In the genomic region with DNA sequence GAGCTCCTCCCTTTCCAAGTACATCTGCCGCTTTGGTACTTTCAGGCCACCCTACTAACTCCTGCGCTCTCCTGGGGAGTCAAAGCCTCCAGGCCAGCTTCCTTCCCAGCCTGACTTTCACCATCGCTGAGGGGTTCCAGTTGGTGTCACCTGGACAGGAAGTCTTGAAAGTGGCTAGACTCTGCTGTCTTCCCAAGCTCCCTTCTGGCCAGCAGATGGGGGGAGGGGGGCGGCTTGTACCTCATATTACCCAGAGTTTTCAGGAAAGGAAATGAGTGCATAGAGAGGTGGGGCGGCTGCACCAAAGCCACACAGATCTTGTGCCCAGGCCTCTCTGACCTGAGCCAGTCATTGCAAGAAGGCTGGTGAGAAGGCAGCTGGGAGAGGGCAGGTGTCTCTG, we compare ENCODE assay signal across 8 mouse cellular contexts. TPM values are rescaled to one million over a fixed set of nuclear protein-coding genes. Genes with fewer than 3 reads are reported as not detected.
A peak's percentile ranks its signal among the peaks of the same experiment; 100 is the strongest.
DNase-seq lines count a peak whose midpoint lies in the region; ATAC-seq and TF ChIP-seq lines count a peak whose summit lies in the region.

No protein-coding gene starts in this region.

- H3K27me3 ChIP-seq in heart, embryonic 11.5 days (ENCODE audit: control insufficient read depth, insufficient read depth, low read length): peaks cover 64% of the 10 kb centered on the region
- H3K27me3 ChIP-seq in CH12.LX (replicated peaks): no peaks in the 10 kb centered on the region
- peaks cover 31% of the 10 kb centered on the region for H3K27me3 ChIP-seq in liver, embryonic 14.5 days (ENCODE audit: control insufficient read depth, insufficient read depth, low read length)

- H3K4me1 ChIP-seq in heart, embryonic 11.5 days (ENCODE audit: control insufficient read depth, insufficient read depth, low read length): peaks cover 16% of the 10 kb centered on the region
- peaks cover 6 to 10% of the 10 kb centered on the region in 2 experiments; a peak in 3 of 4 replicates for H3K4me1 ChIP-seq in CH12.LX (ENCODE audit: control insufficient read depth in 1 of 2, insufficient read depth in 2 of 2)
- H3K4me1 ChIP-seq in liver, embryonic 14.5 days (replicated peaks; ENCODE audit: control insufficient read depth in 2 of 2, insufficient read depth in 2 of 2, low read length in 1 of 2): no peaks in the 10 kb centered on the region

- H3K9ac ChIP-seq in heart, embryonic 11.5 days (ENCODE audit: low read depth, low read length): no peak overlapping the region
- no peak overlapping the region for H3K9ac ChIP-seq in CH12.LX (ENCODE audit: insufficient read depth, low read depth)
- H3K9ac ChIP-seq in liver, embryonic 14.5 days (replicated peaks): no peak overlapping the region

- H3K79me2 ChIP-seq in CH12.LX (replicated peaks; ENCODE audit: control insufficient read depth, extremely low read depth, insufficient read depth, poor library complexity, severe bottlenecking): no peaks in the 10 kb centered on the region

- dilution Hi-C loops in CH12.LX (cut with MboI; ENCODE audit: extremely low pct_ligation_motif_present, extremely low pct_unique_long_range_greater_than_20kb, low sequenced_read_pairs): no loop called here

- peak overlapping the region; percentile 54 for H3K4me2 ChIP-seq in heart, embryonic 11.5 days
- H3K4me2 ChIP-seq in CH12.LX (ENCODE audit: insufficient read depth, low read depth, poor library complexity, severe bottlenecking): peak overlapping the region; percentile 39; the same call in 1 of the 2 replicates
- peak overlapping the region; percentile 43; the same call in 1 of the 2 replicates for H3K4me2 ChIP-seq in liver, embryonic 14.5 days (ENCODE audit: low read depth)

- in situ Hi-C loops in CH12.LX (cut with MboI; ENCODE audit: low pct_ligation_motif_present, low pct_unique_long_range_greater_than_20kb, low sequenced_read_pairs): no loop called here

- DNase-seq in heart, postnatal 36 days: no peak
- DNase-seq in CH12.LX (ENCODE audit: extremely low read depth): no peak
- DNase-seq in liver, embryonic 14.5 days (ENCODE audit: low read depth in 3 of 3, low spot score in 3 of 3): no peak
- no peak for DNase-seq in retina, postnatal 1 day
- DNase-seq in left cerebral cortex, adult 8-10 months (ENCODE audit: low spot score in 2 of 2): no peak

- no peak for TF ChIP-seq POLR2A in CH12.LX (IDR thresholded peaks at IDR 0.05; ENCODE audit: low read depth, low read length)

- TF ChIP-seq CTCF in CH12.LX (conservative IDR thresholded peaks at IDR 0.05 in 1 of 2, IDR thresholded peaks at IDR 0.05 in 1 of 2; ENCODE audit: low read depth in 2 of 2, low read length in 2 of 2): no peak
- no peak for TF ChIP-seq CTCF in liver, embryonic 14.5 days (IDR thresholded peaks at IDR 0.05; ENCODE audit: low read depth)

- WGBS in heart, embryonic 11.5 days (ENCODE audit: insufficient replicate concordance): 15% methylated on average over 5 of the region's 5 CpGs
- WGBS in liver, embryonic 14.5 days (ENCODE audit: insufficient replicate concordance): 18% methylated on average over 5 of the region's 5 CpGs

- no peaks in the 10 kb centered on the region for H3K9me3 ChIP-seq in heart, embryonic 11.5 days (replicated peaks; ENCODE audit: control insufficient read depth, low read length)
- peaks cover 2% of the 10 kb centered on the region for H3K9me3 ChIP-seq in CH12.LX (replicated peaks; ENCODE audit: low read length)
- no peaks in the 10 kb centered on the region for H3K9me3 ChIP-seq in liver, embryonic 14.5 days (ENCODE audit: control insufficient read depth, low read length)

- H3K36me3 ChIP-seq in heart, embryonic 11.5 days (ENCODE audit: control insufficient read depth, insufficient read depth, low read length): no peaks in the 10 kb centered on the region
- peaks cover 0 to 77% of the 10 kb centered on the region in 2 experiments for H3K36me3 ChIP-seq in CH12.LX (replicated peaks in 1 of 2; ENCODE audit: control insufficient read depth in 1 of 2, insufficient read depth in 1 of 2, low read length in 1 of 2)
- no peaks in the 10 kb centered on the region; the same call in 1 of the 2 replicates for H3K36me3 ChIP-seq in liver, embryonic 14.5 days (replicated peaks; ENCODE audit: control insufficient read depth, insufficient read depth, low read depth)

- TF ChIP-seq EP300 in CH12.LX (IDR thresholded peaks at IDR 0.05; ENCODE audit: low read length): no peak
- no peak for TF ChIP-seq EP300 in liver, embryonic 14.5 days (IDR thresholded peaks at IDR 0.05; ENCODE audit: low read depth)

- no peak for TF ChIP-seq RAD21 in CH12.LX (IDR thresholded peaks at IDR 0.05; ENCODE audit: low read depth, low read length)

- H3K27ac ChIP-seq in heart, embryonic 11.5 days (ENCODE audit: low read depth, low read length): no peak overlapping the region
- no peak overlapping the region for H3K27ac ChIP-seq in CH12.LX (ENCODE audit: insufficient read depth, low read depth)
- no peak overlapping the region for H3K27ac ChIP-seq in liver, embryonic 14.5 days

- intact Hi-C loops in heart, postnatal 36 days (cut with DNase I): no loop called here

- no peak for ATAC-seq in heart, embryonic 11.5 days (replicated peaks; ENCODE audit: insufficient number of reproducible peaks, low FRiP score, low TSS enrichment)
- peak; percentile 7; the same call in 1 of the 2 replicates for ATAC-seq in granulocyte monocyte progenitor cell, adult 5-6 weeks (replicated peaks; ENCODE audit: poor library complexity, severe bottlenecking)
- no peak for ATAC-seq in liver, embryonic 14.5 days (ENCODE audit: insufficient read depth)
- no peak for ATAC-seq in megakaryocyte-erythroid progenitor cell, adult 5-6 weeks (replicated peaks; ENCODE audit: low FRiP score, low TSS enrichment, poor library complexity, severe bottlenecking)

- H3K4me3 ChIP-seq in heart, embryonic 11.5 days (ENCODE audit: low read depth, low read length): no peak overlapping the region
- no peak overlapping the region for H3K4me3 ChIP-seq in CH12.LX (replicated peaks in 1 of 3; ENCODE audit: low read depth in 2 of 3, low read length in 2 of 3, poor library complexity in 1 of 3)
- H3K4me3 ChIP-seq in liver, embryonic 14.5 days (ENCODE audit: insufficient read depth in 1 of 2, low read depth in 2 of 2, low read length in 2 of 2): no peak overlapping the region

RNA-seq across cellular contexts. Expression of a gene that starts 2.0 kb away (rescaled TPM):
- polyA plus RNA-seq in heart, embryonic 11.5 days (2014; fragmentation: Nextera tagmentation; extraction: Ambion mirVana): 0.44 and 0.61 TPM in 2 replicates
- total RNA-seq in heart, postnatal 36 days (2021): under 1 TPM in 1 of 2 experiments, not detected in 1; 0.08 TPM
- total RNA-seq in CH12.LX (2012; rRNA removed) (0.08 and 0.17 TPM in 2 replicates), CH12.LX (2014; rRNA removed) (0.55 and 0.59 TPM in 2 replicates)
- polyA plus RNA-seq in CH12.LX (2012; ENCODE audit: insufficient read length, low read depth): 1.5 and 1.8 TPM in 2 replicates
- total RNA-seq in granulocyte monocyte progenitor cell, adult 5-6 weeks (2014; fragmentation: Nextera tagmentation): 8.1 and 10.6 TPM in 2 replicates
- 6.0 and 8.9 TPM in 2 replicates for total RNA-seq in granulocyte monocyte progenitor cell, adult 5-6 weeks (2017)
- 0.12 and 0.19 TPM in 2 replicates for polyA plus RNA-seq in liver, embryonic 14.5 days (2012; rRNA removed)
- polyA plus RNA-seq in liver, embryonic 14.5 days (2014; fragmentation: Nextera tagmentation; extraction: Ambion mirVana): 0.06 and 0.18 TPM in 2 replicates
- total RNA-seq in megakaryocyte-erythroid progenitor cell, adult 5-6 weeks (2014; fragmentation: Nextera tagmentation): 0.37 and 0.62 TPM in 2 replicates
- 1.3 TPM in 1 of 2 replicates, not detected in the other for total RNA-seq in megakaryocyte-erythroid progenitor cell, adult 5-6 weeks (2017)
- 10 to 100 TPM; 28.1 to 33.2 (median 31.7) TPM for total RNA-seq in left cerebral cortex, adult 8-10 months (2022)

RNA-seq across cellular contexts. Expression of a gene that starts 2.0 kb away (rescaled TPM):
- 0.24 and 0.31 TPM in 2 replicates for polyA plus RNA-seq in heart, embryonic 11.5 days (2014; fragmentation: Nextera tagmentation; extraction: Ambion mirVana)
- not detected for total RNA-seq in heart, postnatal 36 days (2021)
- total RNA-seq in CH12.LX (2012; rRNA removed) (0.68 and 1.1 TPM in 2 replicates), CH12.LX (2014; rRNA removed) (0.24 and 0.28 TPM in 2 replicates)
- polyA plus RNA-seq in CH12.LX (2012; ENCODE audit: insufficient read length, low read depth): 0.57 and 0.83 TPM in 2 replicates
- 29.1 and 42.7 TPM in 2 replicates for total RNA-seq in granulocyte monocyte progenitor cell, adult 5-6 weeks (2014; fragmentation: Nextera tagmentation)
- total RNA-seq in granulocyte monocyte progenitor cell, adult 5-6 weeks (2017): 18.8 and 27.7 TPM in 2 replicates
- 0.68 and 1.2 TPM in 2 replicates for polyA plus RNA-seq in liver, embryonic 14.5 days (2012; rRNA removed)
- polyA plus RNA-seq in liver, embryonic 14.5 days (2014; fragmentation: Nextera tagmentation; extraction: Ambion mirVana): 0.27 and 0.47 TPM in 2 replicates
- total RNA-seq in megakaryocyte-erythroid progenitor cell, adult 5-6 weeks (2014; fragmentation: Nextera tagmentation): 1.7 and 1.9 TPM in 2 replicates
- total RNA-seq in megakaryocyte-erythroid progenitor cell, adult 5-6 weeks (2017): 1.8 and 2.7 TPM in 2 replicates
- total RNA-seq in left cerebral cortex, adult 8-10 months (2022): 10 to 100 TPM; 75.0 to 83.6 (median 79.2) TPM

RNA-seq across cellular contexts. Expression of a gene that starts 36.1 kb away (rescaled TPM):
- polyA plus RNA-seq in heart, embryonic 11.5 days (2014; fragmentation: Nextera tagmentation; extraction: Ambion mirVana): 105 and 107 TPM in 2 replicates
- 10 to 100 TPM; 77.5 to 87.7 TPM for total RNA-seq in heart, postnatal 36 days (2021)
- total RNA-seq in CH12.LX (2012; rRNA removed) (61.9 and 67.7 TPM in 2 replicates), CH12.LX (2014; rRNA removed) (66.9 and 73.7 TPM in 2 replicates)
- polyA plus RNA-seq in CH12.LX (2012; ENCODE audit: insufficient read length, low read depth): 78.2 and 84.2 TPM in 2 replicates
- total RNA-seq in granulocyte monocyte progenitor cell, adult 5-6 weeks (2014; fragmentation: Nextera tagmentation): 203 and 218 TPM in 2 replicates
- total RNA-seq in granulocyte monocyte progenitor cell, adult 5-6 weeks (2017): 221 and 239 TPM in 2 replicates
- 25.2 and 34.7 TPM in 2 replicates for polyA plus RNA-seq in liver, embryonic 14.5 days (2012; rRNA removed)
- polyA plus RNA-seq in liver, embryonic 14.5 days (2014; fragmentation: Nextera tagmentation; extraction: Ambion mirVana): 36.1 and 41.9 TPM in 2 replicates
- 131 and 139 TPM in 2 replicates for total RNA-seq in megakaryocyte-erythroid progenitor cell, adult 5-6 weeks (2014; fragmentation: Nextera tagmentation)
- total RNA-seq in megakaryocyte-erythroid progenitor cell, adult 5-6 weeks (2017): 178 and 269 TPM in 2 replicates
- total RNA-seq in left cerebral cortex, adult 8-10 months (2022): 100 to 1,000 TPM; 206 to 215 (median 214) TPM

RNA-seq across cellular contexts. Expression of a gene that starts 52.3 kb away (rescaled TPM):
- 269 and 310 TPM in 2 replicates for polyA plus RNA-seq in heart, embryonic 11.5 days (2014; fragmentation: Nextera tagmentation; extraction: Ambion mirVana)
- total RNA-seq in heart, postnatal 36 days (2021): 10 to 100 TPM; 63.7 to 64.2 TPM
- total RNA-seq in CH12.LX (2012; rRNA removed) (163 and 184 TPM in 2 replicates), CH12.LX (2014; rRNA removed) (153 and 164 TPM in 2 replicates)
- 174 and 186 TPM in 2 replicates for polyA plus RNA-seq in CH12.LX (2012; ENCODE audit: insufficient read length, low read depth)
- 318 and 319 TPM in 2 replicates for total RNA-seq in granulocyte monocyte progenitor cell, adult 5-6 weeks (2014; fragmentation: Nextera tagmentation)
- total RNA-seq in granulocyte monocyte progenitor cell, adult 5-6 weeks (2017): 238 and 289 TPM in 2 replicates
- 83.1 and 91.7 TPM in 2 replicates for polyA plus RNA-seq in liver, embryonic 14.5 days (2012; rRNA removed)
- 135 and 141 TPM in 2 replicates for polyA plus RNA-seq in liver, embryonic 14.5 days (2014; fragmentation: Nextera tagmentation; extraction: Ambion mirVana)
- 113 and 127 TPM in 2 replicates for total RNA-seq in megakaryocyte-erythroid progenitor cell, adult 5-6 weeks (2014; fragmentation: Nextera tagmentation)
- 84.1 and 122 TPM in 2 replicates for total RNA-seq in megakaryocyte-erythroid progenitor cell, adult 5-6 weeks (2017)
- total RNA-seq in left cerebral cortex, adult 8-10 months (2022): 100 to 1,000 TPM in 1 of 4 experiments, 10 to 100 TPM in 3; 92.1 to 102 (median 93.0) TPM

Comparison
In these comparisons a context has a peak if more than half of its experiments do, and no peak if none do; other contexts are left out.
1. RNA of a gene that starts 2.0 kb away (total RNA-seq): 75.0 to 83.6 TPM in left cerebral cortex, adult 8-10 months and 18.8 to 42.7 TPM in granulocyte monocyte progenitor cell, adult 5-6 weeks; 1.7 to 2.7 TPM in megakaryocyte-erythroid progenitor cell, adult 5-6 weeks, 0.24 to 1.1 TPM in CH12.LX and not detected in heart, postnatal 36 days; every median in the first group is over 4 times any median in the second.
2. Peak in every context shown above with its lines, with median percentiles within 50 percentile points of each other: H3K4me2 ChIP-seq.